Mouse (Mus musculus) gastrocnemius, postnatal 36 days (tissue): ENCODE measurements around the gene Nhlh2. TPM values are rescaled to one million over a fixed set of nuclear protein-coding genes. Genes with fewer than 3 reads are reported as not detected.

ENCODE experiments used
- DNase-seq, 2 experiments: peaks; one replicate each; pipeline ENCODE4 v3.0.0; 2022
- intact Hi-C: fragments of 180-260 bp; cut with DNase I; formaldehyde crosslinking; loops from one replicate; pipeline ENCODE4 v1.15.1; 2025
- long read RNA-seq, 2 experiments: library from polyadenylated mRNA; stranded (forward); transcript quantifications; one replicate each; pipeline ENCODE4 v2.0.0; 2021
- total RNA-seq, 2 experiments: library from RNA; stranded (reverse); gene quantifications; 2 replicates each; pipeline ENCODE4 v1.2.3; 2021

Gene Nhlh2
- not detected for total RNA-seq
- long read RNA-seq, experiment 1: 0 reads
- long read RNA-seq, experiment 2: 0 reads

DNA sequence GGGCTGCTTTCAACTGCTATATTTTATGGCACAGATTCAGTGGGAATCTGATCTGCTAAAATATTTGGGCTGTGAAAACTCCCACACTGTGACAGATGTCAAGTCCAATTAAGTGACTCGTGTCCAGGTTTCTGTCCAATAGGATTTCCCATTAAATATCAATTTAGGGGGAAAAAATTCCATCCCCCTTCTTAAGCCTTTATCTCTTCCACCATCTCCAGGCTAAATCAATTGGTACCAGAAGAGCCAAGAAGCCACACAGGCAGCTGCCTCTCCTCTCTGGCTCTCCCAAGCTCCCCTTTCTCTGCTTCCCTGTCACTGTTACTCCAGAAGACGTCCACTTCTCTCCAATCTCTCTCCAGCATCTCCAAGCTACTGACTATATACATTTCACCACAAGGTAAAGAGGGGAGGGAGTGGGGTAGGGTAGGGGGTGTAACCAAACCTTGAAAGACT is at the start of gene Nhlh2:
Gene Nhlh2 (plus strand): TSS at position 151 of the 456 bp plus-strand sequence.
- intact Hi-C loops: no loop called here
- DNase-seq: no peak

DNA sequence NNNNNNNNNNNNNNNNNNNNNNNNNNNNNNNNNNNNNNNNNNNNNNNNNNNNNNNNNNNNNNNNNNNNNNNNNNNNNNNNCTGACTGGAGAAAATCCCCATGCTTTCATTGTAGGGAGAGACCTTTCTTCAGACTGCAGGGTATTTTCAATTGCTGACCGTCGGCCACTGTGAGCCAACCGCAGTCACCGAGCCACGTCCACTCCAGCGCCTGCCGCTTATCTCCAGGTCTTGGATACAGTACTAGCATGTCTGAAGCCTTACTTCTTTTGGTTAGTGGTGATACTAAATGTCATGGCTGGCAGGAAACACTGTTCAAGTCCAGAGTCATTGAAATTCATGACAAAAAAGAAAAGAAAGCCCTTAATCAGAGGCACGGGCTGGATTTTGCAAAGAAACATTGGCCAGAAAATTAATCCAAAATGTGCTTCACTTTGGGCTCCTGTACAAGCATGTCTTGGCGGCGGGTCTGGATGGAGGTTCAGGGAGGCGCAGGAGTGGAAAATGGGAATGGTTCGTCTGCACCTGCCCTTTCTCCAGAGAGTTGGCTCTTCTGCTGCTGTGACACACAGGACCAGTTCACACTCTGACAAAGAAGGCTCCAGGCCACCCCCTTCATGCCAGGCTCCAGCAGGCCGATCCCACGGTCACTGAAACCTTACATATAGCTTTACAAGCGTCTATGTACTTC is 48.6 kb upstream of the Nhlh2 start:
- intact Hi-C loops: no loop called here
- DNase-seq: no peak

DNA sequence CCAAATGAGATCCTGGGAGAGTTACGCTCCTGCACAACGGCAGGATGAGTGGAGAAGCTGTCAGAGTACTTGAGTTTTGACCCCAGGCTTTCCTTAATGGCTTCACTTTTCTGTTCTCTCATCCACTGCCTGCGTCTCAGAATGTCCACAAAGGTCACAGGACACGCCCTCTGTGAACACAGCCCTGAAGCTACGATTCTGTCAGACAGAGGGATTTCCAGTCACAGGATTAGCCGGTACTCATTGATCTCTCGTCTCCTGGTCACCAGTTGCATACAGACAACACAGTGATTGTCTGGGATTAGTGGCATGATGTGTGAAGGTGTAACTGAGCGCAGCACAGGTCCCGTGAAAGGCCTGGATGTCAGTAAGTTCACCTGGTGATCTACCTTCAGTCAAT is 46.4 kb upstream of the Nhlh2 start:
- intact Hi-C loops: no loop called here
- DNase-seq: no peak

DNA sequence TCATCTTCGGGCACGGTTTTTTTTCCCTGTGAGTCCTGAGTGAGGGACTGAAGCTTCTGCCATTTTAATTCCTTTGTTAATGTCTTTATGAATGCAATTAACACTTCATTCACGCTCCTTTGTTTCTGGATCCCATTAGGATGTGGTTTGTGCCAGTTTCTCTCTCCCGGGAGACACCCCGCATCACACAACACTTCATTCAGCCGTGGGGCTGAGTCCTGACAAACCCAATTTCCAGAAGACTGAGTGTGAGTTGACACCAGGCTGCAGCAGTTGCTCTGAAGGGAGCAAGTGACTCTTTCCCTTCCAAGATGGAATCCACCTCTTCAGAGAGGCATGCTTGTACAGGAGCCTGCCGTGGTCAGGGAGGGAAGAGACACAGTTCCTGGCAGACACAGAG is 45.5 kb upstream of the Nhlh2 start:
- intact Hi-C loops: no loop called here

GRCm38 (mm10) chr3:101966825-101967558 is 42.9 kb upstream of the Nhlh2 start:
- intact Hi-C loops: no loop called here
- DNase-seq: no peak

More for the DNA sequence above, 45.5 kb upstream of the Nhlh2 start:
- no peak for DNase-seq

DNA sequence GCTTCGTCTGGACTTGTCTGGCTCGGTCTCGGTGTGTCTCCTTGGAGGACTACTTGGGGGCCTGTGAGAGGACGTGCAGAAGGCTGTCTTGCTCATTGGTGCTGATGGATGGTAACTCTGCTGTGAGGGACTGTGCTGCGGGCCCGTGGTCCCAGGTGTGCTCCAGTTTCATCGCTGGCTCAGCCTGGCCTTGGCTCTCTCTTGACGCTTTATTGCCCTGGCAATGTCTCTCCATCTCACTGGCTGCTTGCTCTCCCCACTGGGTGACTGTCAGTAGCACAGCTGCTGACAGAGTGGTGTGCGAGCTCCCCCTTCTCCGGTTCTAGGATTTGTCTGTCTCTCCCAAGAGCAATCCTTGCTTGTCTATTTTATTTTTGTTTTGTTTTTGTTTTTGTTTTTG is 34.5 kb upstream of the Nhlh2 start:
- intact Hi-C loops: no loop called here
- no peak for DNase-seq

GRCm38 (mm10) chr3:101978299-101978994 is 31.4 kb upstream of the Nhlh2 start:
- intact Hi-C loops: no loop called here

DNA sequence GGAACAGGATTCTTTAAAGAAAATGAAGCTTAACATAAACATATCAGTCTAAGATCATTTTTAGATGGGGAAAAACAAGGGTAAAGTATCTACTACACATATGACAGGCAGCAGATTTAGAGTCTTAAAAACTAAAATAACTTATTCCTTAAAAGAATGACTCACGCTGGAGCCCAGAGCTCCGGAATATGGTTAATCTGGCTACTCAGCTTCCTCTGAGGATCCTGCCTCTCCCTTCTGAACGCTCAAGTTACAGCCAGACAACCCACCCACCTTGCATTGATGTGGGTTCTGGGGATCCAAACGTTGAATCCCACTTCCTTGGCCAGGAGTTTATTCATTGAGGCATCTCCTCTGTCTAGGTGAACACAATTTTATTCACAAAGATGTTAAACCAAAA is 26.0 kb upstream of the Nhlh2 start:
- DNase-seq: no peak
- intact Hi-C loops: no loop called here

More at GRCm38 (mm10) chr3:101978299-101978994, 31.4 kb upstream of the Nhlh2 start:
- DNase-seq: no peak

- intact Hi-C loops: no loop called here
- DNase-seq: no peak
Observed at GRCm38 (mm10) chr3:101985634-101986033, 24.2 kb upstream of the Nhlh2 start.

DNA sequence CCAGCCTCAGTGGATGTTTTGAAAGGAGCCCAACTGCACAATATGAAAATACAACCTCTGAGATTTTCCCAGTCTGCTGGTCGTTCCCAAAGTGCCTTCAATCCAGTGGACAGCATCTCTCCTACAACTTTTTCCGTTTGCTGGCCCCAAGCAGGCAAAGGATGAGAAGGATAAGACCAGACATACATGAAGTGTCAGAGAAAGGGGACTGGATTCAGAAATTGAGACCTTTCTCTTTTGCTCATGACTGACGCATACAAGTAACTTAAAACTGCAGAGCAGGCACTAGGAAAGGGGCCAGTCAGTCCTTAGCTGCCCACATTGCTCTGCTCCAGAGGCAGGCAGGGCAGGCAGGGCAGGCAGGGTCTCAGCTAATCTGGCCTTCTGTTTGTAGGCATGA is 19.7 kb upstream of the Nhlh2 start:
- intact Hi-C loops: no loop called here
- no peak for DNase-seq

DNA sequence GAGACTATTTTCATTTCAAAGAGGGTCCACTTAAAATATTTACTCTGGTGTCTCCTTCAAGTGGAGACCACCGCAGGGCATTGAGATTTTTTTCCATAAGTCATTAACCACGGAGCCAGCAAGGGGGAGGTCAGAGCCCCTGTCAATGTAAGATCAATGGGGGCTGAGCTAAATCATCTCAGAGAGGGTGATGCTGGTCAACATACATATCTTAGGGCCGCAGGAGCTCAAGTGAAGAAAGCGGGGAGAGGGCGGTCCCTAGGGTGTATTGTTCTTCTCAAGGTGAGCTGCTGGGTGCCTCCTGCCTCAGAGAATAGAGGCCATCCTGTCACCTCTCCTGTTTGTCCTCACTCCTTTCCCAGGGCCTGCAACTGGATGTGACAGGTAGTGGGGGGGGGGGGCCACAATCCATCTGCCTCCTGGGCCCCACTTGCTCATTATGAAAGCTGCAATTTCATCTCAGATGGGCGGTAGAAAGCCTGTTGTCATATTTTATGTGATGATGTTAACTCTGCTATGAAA is 18.8 kb upstream of the Nhlh2 start:
- intact Hi-C loops: no loop called here
- no peak for DNase-seq

- no peak for DNase-seq
- intact Hi-C loops: no loop called here
Observed at GRCm38 (mm10) chr3:101997851-101998250, 12.0 kb upstream of the Nhlh2 start.

DNA sequence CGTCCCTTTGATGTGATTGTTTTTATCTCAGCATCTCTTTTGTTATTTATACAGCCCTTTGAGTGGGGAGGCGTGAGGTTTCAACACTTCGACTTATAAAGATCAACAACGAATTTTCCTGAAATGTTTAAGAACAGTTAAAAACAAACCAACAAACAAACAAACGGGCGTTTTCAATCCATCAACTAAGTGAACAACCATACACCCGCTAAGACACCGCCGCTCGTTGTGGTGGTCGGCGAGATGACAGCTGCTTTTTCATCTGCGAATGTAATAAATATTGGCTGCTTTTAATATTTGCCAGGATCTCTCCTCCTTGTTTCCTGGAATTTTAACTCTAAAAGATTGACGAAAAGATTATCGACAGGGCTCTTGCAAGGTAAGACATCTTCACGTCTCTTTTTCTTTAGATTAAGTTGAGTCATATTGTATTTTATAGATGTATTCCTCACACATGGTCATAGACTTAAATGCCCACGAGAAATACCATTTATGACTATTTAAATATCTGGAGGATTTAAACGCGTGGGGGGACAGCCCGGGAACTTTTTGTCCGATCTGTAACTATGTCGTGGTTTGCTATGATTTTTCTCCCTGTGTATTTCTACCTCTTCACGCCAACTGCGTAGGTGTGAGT is 923 bp downstream of the Nhlh2 start:
- DNase-seq: no peak
- intact Hi-C loops: no loop called here

- DNase-seq: no peak
- intact Hi-C loops: no loop called here
Observed at GRCm38 (mm10) chr3:102011318-102012075, 1.6 kb downstream of the Nhlh2 start.

- intact Hi-C loops: no loop called here
- no peak for DNase-seq
Observed at GRCm38 (mm10) chr3:102012076-102012610, 2.3 kb downstream of the Nhlh2 start.

- intact Hi-C loops: no loop called here
- no peak for DNase-seq
Observed at GRCm38 (mm10) chr3:102012611-102013211, 2.8 kb downstream of the Nhlh2 start.

GRCm38 (mm10) chr3:102020604-102021003 is 10.7 kb downstream of the Nhlh2 start:
- intact Hi-C loops: no loop called here
- no peak for DNase-seq

- intact Hi-C loops: no loop called here
- no peak for DNase-seq
Observed at GRCm38 (mm10) chr3:102022721-102023120, 12.8 kb downstream of the Nhlh2 start.

- no peak for DNase-seq
- intact Hi-C loops: no loop called here
Observed at GRCm38 (mm10) chr3:102023337-102023736, 13.5 kb downstream of the Nhlh2 start.
